Mouse (Mus musculus) midbrain, embryonic 11.5 days (tissue): ENCODE data around the gene 4930518I15Rik. TPM values are rescaled to one million over a fixed set of nuclear protein-coding genes. Genes with fewer than 3 reads are reported as not detected.

ENCODE experiments used
- ATAC-seq: fragments of 200-750 bp; cut with Nextera tagmentation; 2 replicates; pipeline ENCODE4 v1.8.0; 2017; ENCODE audit warnings: moderate TSS enrichment, moderate library complexity; ENCODE audit not compliant: low FRiP score
- DNase-seq: peaks from one replicate; pipeline ENCODE4 v3.0.0; 2015; ENCODE audit warnings: low spot score; ENCODE audit errors: missing footprints
- H3K27ac ChIP-seq: fragments of 300-500 bp; sonication (generic); 2 replicates; pipeline ENCODE4 v1.5.1; 2014; ENCODE audit warnings: low read depth, low read length
- H3K27me3 ChIP-seq: fragments of 300-500 bp; sonication (generic); 2 replicates; pipeline ENCODE4 v1.6.1; 2014; ENCODE audit warnings: mild to moderate bottlenecking, low read length, moderate library complexity, mixed read lengths; ENCODE audit not compliant: control insufficient read depth, insufficient read depth
- H3K36me3 ChIP-seq: fragments of 300-500 bp; sonication (generic); 2 replicates; pipeline ENCODE4 v1.6.1; 2014; ENCODE audit warnings: mild to moderate bottlenecking, low read length, moderate library complexity, mixed read lengths; ENCODE audit not compliant: control insufficient read depth, insufficient read depth
- H3K4me1 ChIP-seq: fragments of 300-500 bp; sonication (generic); 2 replicates; pipeline ENCODE4 v1.6.1; 2014; ENCODE audit warnings: low read length; ENCODE audit not compliant: control insufficient read depth, insufficient read depth
- H3K4me2 ChIP-seq: fragments of 300-500 bp; sonication (generic); 2 replicates; pipeline ENCODE4 v1.6.1; 2014; ENCODE audit warnings: mild to moderate bottlenecking, moderate library complexity
- H3K4me3 ChIP-seq: fragments of 300-500 bp; sonication (generic); 2 replicates; pipeline ENCODE4 v1.5.1; 2014; ENCODE audit warnings: low read depth, low read length
- H3K9ac ChIP-seq: fragments of 300-500 bp; sonication (generic); 2 replicates; pipeline ENCODE4 v1.6.1; 2014; ENCODE audit warnings: low read length
- H3K9me3 ChIP-seq: fragments of 300-500 bp; sonication (generic); 2 replicates; pipeline ENCODE4 v1.6.1; 2016; ENCODE audit warnings: low read length; ENCODE audit not compliant: control insufficient read depth
- WGBS: fragments of 180-500 bp; shearing (Covaris S2); extraction: QIAGEN DNeasy Blood & Tissue Kit; methylation state at CpG from one replicate; pipeline ENCODE4 v1.1.7; 2014; 5-methylcytosine and 5-hydroxymethylcytosine counted together
- polyA plus RNA-seq: library from polyadenylated mRNA; unstranded; fragments of >200 nt; fragmentation: Nextera tagmentation; extraction: Ambion mirVana; gene quantifications from 2 replicates; pipeline ENCODE4 v1.2.1, GENCODE M21; 2014

Gene 4930518I15Rik
- polyA plus RNA-seq, 1 experiment from 2014 or later = 4.7 TPM

GRCm38 (mm10) chr2:156869554-156869953 lies 11.8 kb upstream of the 4930518I15Rik start:
- H3K4me2 ChIP-seq = no peak overlapping the region
- no peaks in the 10 kb centered on the region; the same call in 1 of the 2 replicates for H3K4me1 ChIP-seq
- no peaks in the 10 kb centered on the region for H3K9me3 ChIP-seq
- DNase-seq (no peak), ATAC-seq (no peak)
- H3K36me3 ChIP-seq = peaks cover 7% of the 10 kb centered on the region; the same call in 1 of the 2 replicates
- no peaks in the 10 kb centered on the region for H3K27me3 ChIP-seq
- 91% methylated on average over 7 of the region's 7 CpGs for WGBS
- no peak overlapping the region for H3K9ac ChIP-seq
- H3K27ac ChIP-seq = no peak overlapping the region
- no peak overlapping the region for H3K4me3 ChIP-seq

- H3K4me1 ChIP-seq = peaks cover 5% of the 10 kb centered on the region
- H3K4me2 ChIP-seq = no peak overlapping the region
- H3K4me3 ChIP-seq = no peak overlapping the region
- H3K36me3 ChIP-seq = peaks cover 5% of the 10 kb centered on the region; the same call in 1 of the 2 replicates
- no peak for DNase-seq
- no peaks in the 10 kb centered on the region for H3K9me3 ChIP-seq
- 86% methylated on average over 8 of the region's 8 CpGs for WGBS
- no peak overlapping the region for H3K9ac ChIP-seq
- ATAC-seq = no peak
- no peak overlapping the region for H3K27ac ChIP-seq
- no peaks in the 10 kb centered on the region for H3K27me3 ChIP-seq
These were observed 11.2 kb upstream of the 4930518I15Rik start for GRCm38 (mm10) chr2:156868994-156869393.

- Histone ChIP-seq H3K36me3 (0 out of 2 replicates have a peak, but pooled peaks cover 2% of the 10 kb centered on the region), H3K9ac (no peak overlapping the region), H3K4me3 (peak overlapping the region; percentile 99; the same call in 1 of the 2 replicates), H3K4me2 (no peak overlapping the region), H3K27ac (no peak overlapping the region), H3K27me3 (no peaks in the 10 kb centered on the region), H3K4me1 (peaks cover 15% of the 10 kb centered on the region), H3K9me3 (no peaks in the 10 kb centered on the region)
- 85% methylated on average over 3 of the region's 3 CpGs for WGBS
- ATAC-seq (no peak), DNase-seq (no peak)
These were observed 6.7 kb upstream of the 4930518I15Rik start for GRCm38 (mm10) chr2:156864481-156864880.

GRCm38 (mm10) chr2:156863487-156864160 lies 5.9 kb upstream of the 4930518I15Rik start:
- Histone ChIP-seq H3K9me3 (no peaks in the 10 kb centered on the region), H3K27me3 (no peaks in the 10 kb centered on the region), H3K9ac (peak overlapping the region; percentile 95), H3K4me3 (peak overlapping the region; percentile 99), H3K4me1 (peaks cover 15% of the 10 kb centered on the region), H3K36me3 (0 out of 2 replicates have a peak, but pooled peaks cover 2% of the 10 kb centered on the region), H3K4me2 (peak overlapping the region; percentile 91), H3K27ac (peak overlapping the region; percentile 77; the same call in 1 of the 2 replicates)
- 4% methylated on average over 28 of the region's 28 CpGs for WGBS
- DNase-seq (peak; percentile 94), ATAC-seq (no peak)

GRCm38 (mm10) chr2:156862772-156863486 lies 5.2 kb upstream of the 4930518I15Rik start, which contains the start of gene Rab5if:
Gene Rab5if (plus strand): TSS chr2:156863128.
- Histone ChIP-seq H3K36me3 (0 out of 2 replicates have a peak, but pooled peaks cover 2% of the 10 kb centered on the region), H3K9ac (peak within 1 kb of the TSS; percentile 95), H3K4me1 (peaks cover 15% of the 10 kb centered on the region), H3K27ac (peak within 1 kb of the TSS; percentile 83), H3K4me3 (peak within 1 kb of the TSS; percentile 99), H3K4me2 (peak within 1 kb of the TSS; percentile 91), H3K27me3 (no peaks in the 10 kb centered on the region), H3K9me3 (no peaks in the 10 kb centered on the region)
- peak; percentile 99 for DNase-seq
- peak; percentile 97 for ATAC-seq
- WGBS = 0% methylated on average over 93 of the region's 98 CpGs

GRCm38 (mm10) chr2:156862041-156862717 lies 4.4 kb upstream of the 4930518I15Rik start:
- ATAC-seq (peak; percentile 28; the same call in 1 of the 2 replicates), DNase-seq (peak; percentile 92)
- Histone ChIP-seq H3K36me3 (0 out of 2 replicates have a peak, but pooled peaks cover 2% of the 10 kb centered on the region), H3K4me1 (peaks cover 15% of the 10 kb centered on the region), H3K4me2 (peak overlapping the region; percentile 61), H3K27ac (peak overlapping the region; percentile 83), H3K9ac (peak overlapping the region; percentile 74), H3K27me3 (no peaks in the 10 kb centered on the region), H3K9me3 (no peaks in the 10 kb centered on the region), H3K4me3 (peak overlapping the region; percentile 99)
- WGBS = under 1% methylated on average over 19 of the region's 19 CpGs

- ATAC-seq = no peak
- Histone ChIP-seq H3K4me2 (no peak overlapping the region), H3K36me3 (peaks cover 6% of the 10 kb centered on the region), H3K4me1 (peaks cover 6% of the 10 kb centered on the region), H3K27ac (no peak overlapping the region; the same call in 1 of the 2 replicates), H3K9me3 (no peaks in the 10 kb centered on the region), H3K4me3 (no peak overlapping the region), H3K27me3 (no peaks in the 10 kb centered on the region), H3K9ac (no peak overlapping the region)
- DNase-seq = no peak
- WGBS = 94% methylated on average over 7 of the region's 7 CpGs
These were observed 925 bp upstream of the 4930518I15Rik start for GRCm38 (mm10) chr2:156858671-156859070.

GRCm38 (mm10) chr2:156857385-156857791 lies 358 bp downstream of the 4930518I15Rik start:
- WGBS = 88% methylated on average over 3 of the region's 3 CpGs
- DNase-seq (no peak), ATAC-seq (no peak)
- H3K27ac ChIP-seq = no peak overlapping the region
- no peaks in the 10 kb centered on the region for H3K9me3 ChIP-seq
- no peak overlapping the region for H3K9ac ChIP-seq
- peaks cover 6% of the 10 kb centered on the region for H3K36me3 ChIP-seq
- H3K4me1 ChIP-seq = peaks cover 5% of the 10 kb centered on the region
- H3K4me2 ChIP-seq = no peak overlapping the region
- H3K27me3 ChIP-seq = no peaks in the 10 kb centered on the region
- no peak overlapping the region for H3K4me3 ChIP-seq
